Mouse (Mus musculus) kidney, postnatal 25 days (tissue): Measurements from ENCODE around the gene Nfatc2ip.

Source experiments
- DNase-seq, 2 experiments: peaks; one replicate each; pipeline ENCODE4 v3.0.0; 2021; ENCODE audit warnings: mixed read lengths in 2 of 2

Nfatc2ip gene

GRCm38 (mm10) chr7:126396298-126397119 lies at the start of gene Nfatc2ip:
Gene Nfatc2ip (minus strand): TSS chr7:126396737.
- peak; percentile 96 for DNase-seq

GRCm38 (mm10) chr7:126446217-126446616 lies 49.7 kb upstream of the Nfatc2ip start:
- DNase-seq: no peak

GRCm38 (mm10) chr7:126445104-126445815 lies 48.7 kb upstream of the Nfatc2ip start:
- no peak for DNase-seq

GRCm38 (mm10) chr7:126444536-126444935 lies 48.0 kb upstream of the Nfatc2ip start:
- no peak for DNase-seq

- DNase-seq: no peak
Observed at GRCm38 (mm10) chr7:126443997-126444396, 47.5 kb upstream of the Nfatc2ip start.

GRCm38 (mm10) chr7:126440134-126440533 lies 43.6 kb upstream of the Nfatc2ip start:
- no peak for DNase-seq

GRCm38 (mm10) chr7:126436851-126437250 lies 40.3 kb upstream of the Nfatc2ip start:
- DNase-seq: peak; percentile 68 to 69

GRCm38 (mm10) chr7:126435801-126436200 lies 39.3 kb upstream of the Nfatc2ip start:
- DNase-seq: no peak

GRCm38 (mm10) chr7:126434726-126435125 lies 38.2 kb upstream of the Nfatc2ip start:
- DNase-seq: no peak

GRCm38 (mm10) chr7:126430167-126430566 lies 33.6 kb upstream of the Nfatc2ip start:
- DNase-seq: no peak

- DNase-seq: no peak
Observed at GRCm38 (mm10) chr7:126429503-126429898, 33.0 kb upstream of the Nfatc2ip start.

- DNase-seq: peak; percentile 97 to 99
Observed at GRCm38 (mm10) chr7:126428631-126429502, 32.3 kb upstream of the Nfatc2ip start, which contains the start of gene Rabep2. Gene Rabep2 (plus strand): TSS chr7:126428759.

GRCm38 (mm10) chr7:126428154-126428553 lies 31.6 kb upstream of the Nfatc2ip start:
- no peak for DNase-seq

- peak; percentile 16 to 50 for DNase-seq
Observed at GRCm38 (mm10) chr7:126427323-126427860, 30.9 kb upstream of the Nfatc2ip start.

GRCm38 (mm10) chr7:126424161-126424560 lies 27.6 kb upstream of the Nfatc2ip start:
- DNase-seq: no peak

- DNase-seq: no peak
Observed at GRCm38 (mm10) chr7:126421756-126422155, 25.2 kb upstream of the Nfatc2ip start.

- DNase-seq: no peak
Observed at GRCm38 (mm10) chr7:126418496-126418895, 22.0 kb upstream of the Nfatc2ip start.

GRCm38 (mm10) chr7:126417606-126418005 lies 21.1 kb upstream of the Nfatc2ip start:
- no peak for DNase-seq

- no peak for DNase-seq
Observed at GRCm38 (mm10) chr7:126417045-126417444, 20.5 kb upstream of the Nfatc2ip start.

GRCm38 (mm10) chr7:126416615-126417014 lies 20.1 kb upstream of the Nfatc2ip start:
- DNase-seq: no peak

GRCm38 (mm10) chr7:126414725-126415124 lies 18.2 kb upstream of the Nfatc2ip start, which contains the start of gene Cd19:
Gene Cd19 (minus strand): TSS chr7:126414889.
- no peak for DNase-seq

- no peak for DNase-seq
Observed at GRCm38 (mm10) chr7:126411061-126411460, 14.5 kb upstream of the Nfatc2ip start.
